8 mouse cellular contexts compared by ENCODE assay signal in genomic region chr9:108566815-108567776, GRCm38 (mm10). TPM values are rescaled to one million over a fixed set of nuclear protein-coding genes. Genes with fewer than 3 reads are reported as not detected.
DNase-seq lines count a peak whose midpoint lies in the region; ATAC-seq and TF ChIP-seq lines count a peak whose summit lies in the region.

Gene Ndufaf3 (minus strand): TSS chr9:108567434.

- POLR2A ChIA-PET in Patski (lab: Charles Lee), result interaction anchor here (0.7 to 1.1 kb wide), 2 partner anchors 10 to 49 kb away, joined by 3 to 5 read pairs; no protein-coding TSS in a partner anchor

- under 1% methylated on average over 73 of the region's 73 CpGs for WGBS in hindbrain, embryonic 13.5 days

- peak within 1 kb of the TSS; percentile 89 for H3K9ac ChIP-seq in hindbrain, embryonic 13.5 days

- in situ Hi-C loops in Patski (cut with MboI; ENCODE audit: low pct_unique_long_range_greater_than_20kb), result no loop called here

- peak within 1 kb of the TSS; percentile 99 for H3K27ac ChIP-seq in hindbrain, embryonic 13.5 days

- H3K4me1 ChIP-seq in hindbrain, embryonic 13.5 days (replicated peaks), result peaks cover 49% of the 10 kb centered on the region

- H3K27me3 ChIP-seq in Patski, result no peaks in the 10 kb centered on the region
- H3K27me3 ChIP-seq in hindbrain, embryonic 13.5 days, result no peaks in the 10 kb centered on the region

- no peak for TF ChIP-seq CTCF in Patski (IDR thresholded peaks at IDR 0.05)

- no peak for DNase-seq in Patski (ENCODE audit: low read depth, low spot score)
- DNase-seq in cerebellum, postnatal 14 days, result peak; percentile 98 to 99
- DNase-seq in frontal cortex, postnatal 14 days (ENCODE audit: low spot score in 2 of 2), result peak; percentile 91 to 95
- peak; percentile 96 for DNase-seq in layer of hippocampus, postnatal 36 days
- peak; percentile 99 for DNase-seq in lung, postnatal 36 days
- DNase-seq in retina, postnatal 1 day, result peak; percentile 96
- peak; percentile 93 to 97 for DNase-seq in urinary bladder, adult 18-20 months (ENCODE audit: low spot score in 2 of 2)

- peak within 1 kb of the TSS; percentile 96 for H3K4me2 ChIP-seq in hindbrain, embryonic 13.5 days

- H3K4me3 ChIP-seq in hindbrain, embryonic 13.5 days, result peak within 1 kb of the TSS; percentile 78

- H3K9me3 ChIP-seq in hindbrain, embryonic 13.5 days, result no peaks in the 10 kb centered on the region

- CTCF ChIA-PET in Patski (lab: Charles Lee), result interaction anchor here (1.0 to 1.3 kb wide), 2 partner anchors 13 to 43 kb away, joined by 3 to 4 read pairs; no protein-coding TSS in a partner anchor

- peak; percentile 70 for ATAC-seq in Patski
- ATAC-seq in hindbrain, embryonic 13.5 days (ENCODE audit: low FRiP score), result peak; percentile 85

- peaks cover 52% of the 10 kb centered on the region for H3K36me3 ChIP-seq in hindbrain, embryonic 13.5 days

RNA-seq across cellular contexts. Expression of gene Ndufaf3, which starts in this region (rescaled TPM):
- polyA plus RNA-seq in Patski (2021), result 58.4 TPM
- 74.0 and 82.1 TPM in 2 replicates for polyA plus RNA-seq in hindbrain, embryonic 13.5 days (2015; fragmentation: Nextera tagmentation; extraction: Ambion mirVana)
- 10 to 100 TPM; 52.6 to 66.3 TPM for total RNA-seq in layer of hippocampus, postnatal 36 days (2021)
